Mouse (Mus musculus) heart, postnatal 14 days (tissue): Measurements from ENCODE around the gene Lrr1. TPM values are rescaled to one million over a fixed set of nuclear protein-coding genes. Genes with fewer than 3 reads are reported as not detected.

Experiments used
- DNase-seq, 2 experiments: peaks; one replicate each; pipeline ENCODE4 v3.0.0; 2021 to 2022
- intact Hi-C: fragments of 180-260 bp; cut with DNase I; formaldehyde crosslinking; loops from one replicate; pipeline ENCODE4 v1.15.1; 2025
- total RNA-seq, 2 experiments: library from RNA; stranded (reverse); gene quantifications; 2 replicates each; pipeline ENCODE4 v1.2.3; 2021

Gene Lrr1
- total RNA-seq, 2 experiments from 2014 or later, result 1.0 TPM; not detected in 1

DNA sequence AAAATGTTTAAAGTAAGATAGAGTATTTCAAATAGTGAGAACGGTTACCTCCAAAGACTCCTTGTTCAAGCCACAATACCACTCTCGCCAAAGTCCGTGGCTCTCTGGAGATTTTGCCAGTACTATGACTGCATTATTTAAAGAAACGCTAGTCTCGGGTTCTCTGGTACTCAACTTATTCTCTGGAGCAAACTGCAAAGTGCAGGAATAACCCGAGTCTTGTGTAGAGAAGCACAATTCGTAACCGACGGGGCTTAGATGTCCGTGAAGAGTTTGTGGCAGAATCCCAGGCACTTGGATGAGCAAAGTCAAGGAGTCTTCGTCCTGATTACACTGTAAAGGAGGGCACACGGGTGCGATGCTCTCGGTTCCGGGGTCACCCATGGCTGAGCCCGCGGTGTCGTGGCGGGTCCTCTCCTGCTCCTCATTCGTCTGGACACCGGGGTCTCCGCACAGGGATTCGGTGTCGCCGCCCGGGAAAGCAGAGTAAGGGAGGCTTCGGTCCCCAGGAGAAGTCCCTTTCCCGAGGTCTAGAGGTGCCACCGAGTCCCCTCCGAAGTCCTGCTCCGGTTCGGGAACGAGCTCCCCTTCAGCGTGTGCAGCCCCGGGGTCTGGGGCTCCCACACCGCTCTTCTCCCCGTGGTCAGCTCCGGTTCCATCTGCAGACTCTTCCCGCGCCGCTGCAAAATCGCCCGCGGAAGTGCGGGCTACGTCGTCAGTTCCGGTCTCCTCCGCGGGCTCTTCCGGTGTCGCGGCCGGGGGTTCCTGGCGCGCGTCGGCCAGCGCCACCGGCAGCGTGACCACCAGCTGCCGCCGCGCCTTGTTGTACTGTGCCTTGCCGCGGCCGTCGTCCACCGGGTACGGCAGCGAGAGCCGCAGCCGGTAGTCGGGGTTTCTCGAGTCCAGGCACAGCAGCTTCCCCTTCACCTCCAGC, 28.1 kb downstream of the Lrr1 start, which contains the start of gene Gm49383:
Gene Gm49383, minus strand, starts transcription at position 661 of the 934 bp plus-strand sequence.
- intact Hi-C loops, result loop anchor here (5.0 kb wide), 1 partner anchor 46 kb away; the partner anchor contains the start of gene Klhdc1
- DNase-seq, result peak; percentile 77 to 80

GRCm38 (mm10) chr12:69197378-69198163, 29.0 kb downstream of the Lrr1 start:
- DNase-seq, result peak; percentile 71 to 75
- intact Hi-C loops, result loop anchor here (5.0 kb wide), 1 partner anchor 45 kb away; the partner anchor contains the start of gene Klhdc1

- intact Hi-C loops, result loop anchor here (5.0 kb wide), 1 partner anchor 44 kb away; the partner anchor contains the start of gene Klhdc1
- DNase-seq, result peak; percentile 50 to 72
Measured at GRCm38 (mm10) chr12:69198164-69198535, 29.5 kb downstream of the Lrr1 start, which contains the start of gene Dnaaf2. Dnaaf2 (minus strand) TSS chr12:69198429.

GRCm38 (mm10) chr12:69198985-69199384, 30.4 kb downstream of the Lrr1 start:
- intact Hi-C loops, result loop anchor here (5.0 kb wide), 1 partner anchor 43 kb away; the partner anchor contains the start of gene Klhdc1
- no peak for DNase-seq

GRCm38 (mm10) chr12:69204052-69204833, 35.6 kb downstream of the Lrr1 start, which contains the start of gene Gm49384:
Gm49384 (minus strand) TSS chr12:69204267.
- intact Hi-C loops, result loop anchor here (10.0 kb wide), 1 partner anchor 381 kb away; the partner anchor contains the start of gene Vcpkmt
- DNase-seq, result no peak

DNA sequence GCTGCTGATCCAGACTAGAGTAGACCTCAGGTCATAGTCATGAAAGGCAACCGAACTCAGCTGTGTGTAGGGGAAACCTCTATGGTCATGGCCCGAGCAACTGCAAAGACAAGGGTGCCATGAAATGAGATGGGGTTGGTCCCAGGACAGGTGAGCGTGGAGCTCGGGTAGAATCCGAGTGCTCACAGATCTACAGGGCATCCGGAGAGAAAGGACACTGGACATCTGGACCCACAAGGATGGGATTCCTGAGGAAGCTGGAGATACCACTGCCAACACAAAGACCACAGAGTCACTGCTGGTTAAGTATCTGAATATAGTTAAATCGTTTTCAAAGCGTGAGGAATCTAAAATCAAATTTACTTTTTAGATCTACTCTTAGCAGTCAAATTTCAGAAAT, 38.8 kb downstream of the Lrr1 start:
- no peak for DNase-seq
- intact Hi-C loops, result loop anchor here (10.0 kb wide), 1 partner anchor 377 kb away; the partner anchor contains the start of gene Vcpkmt

GRCm38 (mm10) chr12:69207926-69208325, 39.3 kb downstream of the Lrr1 start:
- intact Hi-C loops, result loop anchor here (10.0 kb wide), 1 partner anchor 377 kb away; the partner anchor contains the start of gene Vcpkmt
- no peak for DNase-seq

DNA sequence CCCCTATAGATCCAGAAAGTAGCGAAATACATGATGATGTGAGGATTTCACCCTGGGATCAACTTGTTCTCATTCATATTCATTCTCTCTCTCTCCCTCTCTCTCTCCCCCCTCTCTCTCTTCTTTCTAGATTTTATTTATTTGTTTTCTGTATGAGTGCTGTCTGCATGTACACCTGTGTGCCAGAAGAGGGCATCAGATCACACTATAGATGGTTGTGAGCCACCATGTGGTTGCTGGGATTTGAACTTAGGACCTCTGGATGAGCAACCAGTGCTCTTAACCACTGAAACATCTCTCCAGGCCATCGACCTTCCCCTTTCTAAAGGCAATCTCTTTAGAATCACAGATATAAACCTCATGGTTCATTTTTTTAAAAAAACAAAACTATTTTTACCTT, 39.9 kb downstream of the Lrr1 start:
- no peak for DNase-seq
- intact Hi-C loops, result loop anchor here (10.0 kb wide), 1 partner anchor 376 kb away; the partner anchor contains the start of gene Vcpkmt

DNA sequence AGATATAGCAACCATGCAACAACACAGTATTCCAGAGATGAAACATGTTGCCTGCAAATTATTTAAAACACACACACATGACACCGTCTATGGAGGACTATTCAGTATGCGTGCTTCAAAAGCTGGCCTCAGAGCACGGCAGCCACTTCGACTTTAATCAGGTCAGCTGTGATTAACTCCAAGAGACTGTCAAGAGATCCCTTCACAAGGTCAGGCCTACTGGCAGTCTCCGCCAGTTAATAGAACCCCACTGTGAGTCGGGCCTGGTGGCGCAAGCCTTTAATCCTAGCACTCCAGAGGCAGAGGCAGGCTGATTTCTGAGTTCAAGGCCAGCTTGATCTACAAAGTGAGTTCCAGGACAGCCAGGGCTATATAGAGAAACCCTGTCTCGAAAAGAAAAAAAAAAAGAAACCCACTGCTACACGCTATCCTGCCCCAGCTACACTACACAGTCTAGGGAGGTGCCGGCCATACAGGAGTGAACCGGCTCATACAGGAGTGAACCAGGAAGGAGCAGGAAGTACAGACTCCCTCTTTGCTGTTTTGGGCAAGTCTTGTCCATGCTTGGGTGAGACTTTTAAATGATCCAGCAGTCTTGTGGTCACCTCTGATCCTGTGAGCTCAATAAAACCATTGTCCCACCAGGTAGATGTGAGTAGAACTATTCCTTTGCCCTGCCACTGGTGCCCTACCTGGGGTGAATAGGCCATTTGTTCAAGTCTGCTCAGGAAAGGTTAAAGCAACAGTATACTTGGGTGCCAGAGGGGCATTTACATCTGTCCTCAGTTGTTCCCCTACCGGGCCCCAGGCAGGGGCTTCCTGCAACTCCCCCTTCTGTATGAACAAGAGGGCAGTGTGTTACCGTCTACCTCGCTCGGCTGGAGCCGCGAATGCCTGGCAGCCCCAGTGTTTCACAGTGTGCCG, 41.7 kb downstream of the Lrr1 start:
- intact Hi-C loops, result loop anchor here (5.0 to 10.0 kb wide), 2 partner anchors 127 to 484 kb away; no protein-coding TSS in a partner anchor
- DNase-seq, result no peak

GRCm38 (mm10) chr12:69211057-69211456, 42.4 kb downstream of the Lrr1 start:
- intact Hi-C loops, result loop anchor here (5.0 to 10.0 kb wide), 2 partner anchors 126 to 484 kb away; no protein-coding TSS in a partner anchor
- peak in 1 of 2 experiments; percentile 26 for DNase-seq

DNA sequence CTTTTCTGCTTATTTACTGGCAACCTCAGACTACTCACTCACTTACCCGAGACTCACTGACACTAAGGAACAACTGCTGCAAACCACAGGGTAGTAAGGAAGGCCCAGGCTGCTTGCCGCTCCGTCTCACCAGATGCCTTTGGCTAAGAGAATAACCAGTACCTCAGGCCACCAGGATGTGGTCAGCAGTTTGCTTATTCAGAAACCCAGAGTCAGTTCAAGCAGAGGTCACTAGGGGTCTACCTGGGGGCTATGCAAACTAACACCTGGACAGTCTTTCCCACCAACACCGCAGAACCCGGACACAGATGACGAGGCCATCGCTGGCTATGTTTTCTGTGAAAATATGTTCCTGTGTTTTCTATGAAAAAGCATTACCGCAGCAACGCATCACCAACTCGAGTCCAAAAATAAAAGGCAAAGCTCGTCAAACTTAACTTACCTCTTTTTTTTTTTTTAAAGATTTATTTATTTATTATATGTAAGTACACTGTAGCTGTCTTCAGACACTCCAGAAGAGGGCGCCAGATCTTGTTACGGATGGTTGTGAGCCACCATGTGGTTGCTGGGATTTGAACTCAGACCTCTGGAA, 44.7 kb downstream of the Lrr1 start:
- intact Hi-C loops, result loop anchor here (5.0 to 10.0 kb wide), 2 partner anchors 124 to 482 kb away; no protein-coding TSS in a partner anchor
- DNase-seq, result no peak

- no peak for DNase-seq
- intact Hi-C loops, result loop anchor here (5.0 to 10.0 kb wide), 2 partner anchors 123 to 480 kb away; no protein-coding TSS in a partner anchor
Measured at GRCm38 (mm10) chr12:69214393-69214792, 45.8 kb downstream of the Lrr1 start.

DNA sequence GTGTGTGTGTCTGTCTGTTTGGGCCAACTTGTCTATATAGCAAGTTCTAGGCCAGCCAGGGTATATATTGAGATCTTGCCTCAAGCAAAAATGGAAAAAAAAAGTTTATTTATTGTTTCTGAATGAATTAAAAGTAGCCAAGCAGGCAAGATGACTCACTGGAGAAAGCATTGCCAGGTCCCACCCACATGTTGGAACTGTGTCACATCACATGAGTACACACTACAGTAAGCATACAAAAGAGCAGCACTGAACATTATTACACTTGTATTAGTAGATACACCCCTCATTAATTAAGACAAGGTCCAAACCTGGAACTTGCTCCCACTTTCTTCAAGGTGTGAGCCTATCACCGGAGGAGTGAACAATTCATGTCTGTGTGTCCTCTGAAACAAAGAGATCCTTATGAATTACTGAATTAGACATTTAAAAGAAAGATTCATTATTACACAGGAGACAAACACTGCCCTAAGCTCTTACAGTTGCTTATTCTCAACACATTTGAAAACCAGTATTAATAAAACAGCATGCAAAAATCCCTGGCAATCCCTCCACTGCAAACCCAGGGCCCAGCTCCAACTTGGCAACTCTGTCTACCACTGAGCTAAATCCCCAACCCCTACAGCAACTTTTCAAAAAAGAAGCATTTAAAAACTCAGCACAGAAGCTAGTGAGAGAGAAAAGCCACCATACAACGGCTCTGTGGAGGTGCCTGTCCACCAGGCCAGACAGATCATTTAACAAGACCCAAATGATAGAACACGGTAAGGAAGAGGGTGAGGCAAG, 46.6 kb downstream of the Lrr1 start:
- intact Hi-C loops, result loop anchor here (5.0 to 10.0 kb wide), 2 partner anchors 122 to 480 kb away; no protein-coding TSS in a partner anchor

GRCm38 (mm10) chr12:69216587-69216986, 48.0 kb downstream of the Lrr1 start:
- intact Hi-C loops, result loop anchor here (10.0 kb wide), 1 partner anchor 478 kb away; no protein-coding TSS in a partner anchor
- no peak for DNase-seq

More for the DNA sequence above, 46.6 kb downstream of the Lrr1 start:
- peak; percentile 59 to 72 for DNase-seq

DNA sequence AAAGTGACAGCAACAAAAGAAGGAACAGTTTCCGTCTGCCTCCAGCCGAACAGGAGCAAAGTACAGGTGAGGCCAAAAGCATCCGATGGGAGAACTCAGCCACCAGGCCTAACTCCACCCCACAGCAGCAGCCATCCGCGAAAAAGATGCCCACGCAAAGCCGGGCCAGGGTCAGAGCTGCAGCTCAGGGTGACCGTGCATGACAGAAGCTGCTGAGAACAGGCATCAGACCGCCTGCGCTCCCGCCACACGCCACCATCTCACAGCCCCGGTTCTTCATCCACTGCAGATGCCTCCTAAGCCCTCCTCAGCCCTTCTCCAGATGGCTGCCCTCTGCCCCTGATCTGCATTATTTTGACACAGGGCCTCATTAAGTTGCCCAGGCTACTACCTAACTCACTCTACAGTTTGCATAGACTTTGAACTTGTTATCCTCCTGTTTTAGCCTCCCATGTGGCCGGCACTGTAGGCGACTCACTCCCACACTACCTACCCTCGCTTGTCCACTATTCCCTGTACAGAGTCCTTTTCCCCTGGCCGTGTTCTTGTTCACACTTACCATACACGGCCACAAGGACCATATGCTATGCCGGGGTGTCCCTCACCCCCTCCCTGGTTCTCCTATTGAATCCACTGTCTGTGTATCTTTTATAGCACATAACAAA, 52.1 kb downstream of the Lrr1 start:
- intact Hi-C loops, result no loop called here
- DNase-seq, result no peak

GRCm38 (mm10) chr12:69227776-69228466, 59.3 kb downstream of the Lrr1 start, which contains the start of gene Pole2:
Pole2 (minus strand) TSS chr12:69228195.
- peak; percentile 92 to 93 for DNase-seq
- intact Hi-C loops, result no loop called here
